Mouse (Mus musculus): ENCODE measurements around the gene Rbm7.

The Rbm7 gene

DNA sequence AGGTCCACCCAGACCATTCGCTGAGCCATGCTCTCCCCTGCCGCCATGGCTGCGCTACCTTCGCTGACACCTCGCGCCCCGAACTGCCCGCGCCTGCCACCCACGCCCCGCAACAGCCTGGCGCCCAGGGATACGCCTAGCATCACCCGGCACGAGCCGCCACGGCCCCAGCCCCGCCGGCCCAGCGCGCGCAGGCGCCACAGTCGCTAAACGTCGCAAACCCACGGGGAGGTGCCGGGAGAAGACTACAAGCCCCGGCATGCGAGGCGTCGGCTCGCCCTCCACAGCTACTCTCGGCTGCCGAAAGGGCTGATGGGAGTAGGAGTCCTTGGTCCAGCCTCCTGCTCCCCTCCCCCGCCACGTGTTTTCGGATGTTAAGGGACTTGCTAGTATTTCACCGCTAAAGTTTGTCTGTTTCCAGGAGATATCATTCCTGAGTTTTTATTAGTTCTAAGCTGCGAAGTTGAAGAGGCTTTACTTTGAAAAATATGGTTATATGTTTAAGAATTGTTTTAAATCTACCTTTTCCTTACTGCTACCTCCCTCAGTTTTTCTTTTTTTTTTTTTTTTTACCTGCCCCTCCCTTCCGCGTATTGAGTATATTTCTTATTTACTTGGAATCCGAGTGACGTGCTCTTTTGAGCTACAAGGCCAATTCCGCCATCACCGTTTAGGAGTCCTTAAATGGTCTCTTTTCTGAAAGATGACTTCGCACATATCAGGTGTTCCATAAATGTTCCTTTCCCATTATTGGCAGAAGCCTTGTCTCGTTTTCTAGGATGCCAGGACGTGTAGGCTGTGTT lies 14.5 kb downstream of the Rbm7 start, which contains the start of gene Rexo2:
Gene Rexo2, minus strand, starts transcription at position 213 of the 803 bp plus-strand sequence.
- in situ Hi-C loops (cut with MboI, MseI): no loop called here

DNA sequence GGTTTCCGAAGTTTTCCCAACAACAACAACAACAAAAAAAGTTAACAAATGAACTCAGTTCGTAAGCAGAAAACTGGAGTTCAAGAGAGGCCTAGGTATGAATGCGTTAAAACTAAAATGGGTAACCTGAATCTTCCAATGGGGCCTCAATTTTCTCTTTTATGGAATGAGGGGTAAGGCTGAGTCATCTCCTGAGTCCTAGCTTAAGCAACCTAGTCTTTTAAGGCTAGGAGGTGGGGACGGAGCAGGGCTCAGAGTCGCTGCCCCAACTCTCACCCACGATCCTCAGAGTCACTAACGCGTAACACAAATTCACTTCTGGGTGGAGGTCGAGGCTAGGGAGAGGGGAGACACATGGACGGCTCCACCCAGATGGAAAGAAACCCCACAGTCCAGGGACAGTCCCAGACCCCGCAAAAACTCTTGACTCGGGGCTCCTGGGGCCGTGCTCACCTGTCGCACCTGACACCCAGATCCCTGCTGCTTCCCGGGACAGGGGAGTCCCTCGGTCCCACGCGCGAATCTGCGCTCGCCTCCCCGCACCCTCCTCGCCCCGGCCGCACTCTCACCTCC lies 15.2 kb downstream of the Rbm7 start:
- in situ Hi-C loops (cut with MboI, MseI): loop anchor here in 1 of 2 experiments (5.0 kb wide), 1 partner anchor 572 kb away; no protein-coding TSS in a partner anchor

- in situ Hi-C loops (cut with MboI, MseI): loop anchor here in 1 of 2 experiments (5.0 kb wide), 1 partner anchor 573 kb away; no protein-coding TSS in a partner anchor
Measured at GRCm38 (mm10) chr9:48478808-48479207, 16.3 kb downstream of the Rbm7 start.

- in situ Hi-C loops (cut with MboI, MseI): loop anchor here in 1 of 2 experiments (5.0 kb wide), 1 partner anchor 576 kb away; no protein-coding TSS in a partner anchor
Measured at GRCm38 (mm10) chr9:48476236-48477165, 18.6 kb downstream of the Rbm7 start.

DNA sequence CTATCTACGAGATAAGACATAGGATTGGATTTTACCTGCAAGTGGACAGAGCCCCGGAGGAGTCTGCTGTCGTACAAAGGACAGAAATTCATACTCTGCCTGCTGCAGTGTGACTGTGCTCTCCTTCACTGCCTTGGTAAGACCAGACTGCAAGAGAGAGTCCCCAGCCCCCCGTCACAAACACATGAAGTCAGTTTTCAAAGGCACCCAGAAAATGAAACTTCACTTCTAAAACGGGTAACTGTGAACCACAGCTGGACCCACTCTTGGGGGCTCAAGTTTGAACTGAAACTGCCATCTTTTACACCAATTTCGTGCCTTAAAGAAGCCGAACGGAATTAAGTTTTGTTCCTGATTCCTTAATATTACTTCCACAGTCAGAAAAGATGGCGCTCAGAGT lies 20.7 kb downstream of the Rbm7 start:
- in situ Hi-C loops (cut with MboI, MseI): no loop called here

DNA sequence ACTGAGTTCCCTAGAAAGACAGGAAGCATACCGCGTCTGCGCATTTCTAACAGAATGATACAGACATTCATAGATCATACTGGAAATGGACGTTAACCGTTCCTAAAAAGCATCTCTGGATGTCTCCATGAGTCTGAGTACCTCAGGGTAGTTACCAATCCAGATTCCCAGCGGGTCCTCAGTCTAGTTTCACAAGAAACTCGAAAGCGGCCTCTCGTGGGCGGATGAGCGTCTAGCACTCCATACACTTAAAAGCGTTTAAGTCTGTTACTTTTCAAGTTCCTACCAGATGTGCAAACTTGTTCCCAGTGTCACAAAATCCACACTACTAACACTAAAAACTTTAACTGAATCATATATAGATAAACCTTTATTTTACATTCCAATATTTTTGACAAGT lies 22.0 kb downstream of the Rbm7 start:
- in situ Hi-C loops (cut with MboI, MseI): no loop called here

- in situ Hi-C loops (cut with MboI, MseI): no loop called here
Measured at GRCm38 (mm10) chr9:48472441-48473025, 22.6 kb downstream of the Rbm7 start.

DNA sequence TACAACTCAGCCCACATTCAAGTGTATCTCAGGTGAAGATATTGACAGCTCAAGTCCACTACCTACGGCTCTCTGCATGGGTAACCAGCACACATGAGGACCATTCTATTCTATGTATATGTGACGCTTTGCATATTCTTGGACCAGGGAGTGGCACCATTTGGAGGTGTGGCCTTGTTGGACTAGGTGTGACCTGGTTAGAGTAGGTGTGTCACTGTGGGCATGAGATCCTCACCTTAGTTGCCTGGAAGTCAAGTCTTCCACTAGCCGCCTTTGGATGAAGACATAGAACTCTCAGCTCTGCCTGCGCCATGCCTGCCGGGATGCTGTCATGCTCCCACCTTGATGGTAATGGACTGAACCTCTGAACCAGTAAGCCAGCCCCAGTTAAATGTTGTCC lies 27.6 kb downstream of the Rbm7 start:
- in situ Hi-C loops (cut with MboI, MseI): loop anchor here (5.0 to 10.0 kb wide), 2 partner anchors 90 to 127 kb away; no protein-coding TSS in a partner anchor

DNA sequence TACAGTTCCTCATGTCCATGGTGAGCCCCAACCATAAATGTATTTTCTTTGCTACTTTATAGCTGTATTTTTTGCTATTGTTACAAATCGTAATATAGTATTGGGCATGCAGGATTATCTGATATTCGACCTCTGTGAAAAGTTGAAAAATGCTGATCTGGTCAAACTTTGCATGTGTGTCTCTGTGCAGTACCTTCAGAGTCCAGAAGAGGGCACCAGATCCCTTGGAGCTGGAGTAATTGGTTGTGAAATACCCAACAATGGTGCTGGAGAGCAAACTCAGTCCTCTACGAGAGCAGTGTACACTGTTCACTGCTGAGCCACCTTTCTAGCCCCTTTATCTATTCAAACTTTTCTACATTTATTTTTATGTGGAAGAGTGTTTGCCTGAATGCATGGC lies 28.3 kb downstream of the Rbm7 start:
- in situ Hi-C loops (cut with MboI, MseI): loop anchor here (5.0 to 10.0 kb wide), 2 partner anchors 90 to 128 kb away; no protein-coding TSS in a partner anchor

- in situ Hi-C loops (cut with MboI, MseI): loop anchor here (5.0 to 10.0 kb wide), 2 partner anchors 92 to 129 kb away; no protein-coding TSS in a partner anchor
Measured at GRCm38 (mm10) chr9:48465671-48466070, 29.4 kb downstream of the Rbm7 start.

- in situ Hi-C loops (cut with MboI, MseI): loop anchor here (10.0 kb wide), 1 partner anchor 133 kb away; no protein-coding TSS in a partner anchor
Measured at GRCm38 (mm10) chr9:48461545-48461944, 33.6 kb downstream of the Rbm7 start.

DNA sequence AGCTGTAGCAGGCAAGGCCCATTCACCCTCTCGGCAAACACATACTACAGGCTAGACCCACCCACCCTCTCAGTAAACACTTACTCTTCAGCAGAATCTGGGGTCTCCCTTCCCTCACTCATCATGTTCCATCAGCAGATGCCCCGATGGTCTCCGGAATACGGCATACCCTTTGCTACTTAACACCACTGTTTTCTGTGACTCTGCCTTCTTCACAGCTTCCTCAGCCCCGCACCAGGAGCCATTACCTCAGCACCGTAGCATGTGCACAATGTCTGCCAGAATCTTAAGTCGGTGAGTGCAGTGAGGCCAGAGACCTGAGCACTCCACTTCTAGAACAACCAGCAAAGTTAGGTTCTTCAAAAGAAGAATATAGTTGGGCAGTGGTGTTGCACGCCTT lies 34.4 kb downstream of the Rbm7 start:
- in situ Hi-C loops (cut with MboI, MseI): loop anchor here (10.0 kb wide), 1 partner anchor 134 kb away; no protein-coding TSS in a partner anchor

DNA sequence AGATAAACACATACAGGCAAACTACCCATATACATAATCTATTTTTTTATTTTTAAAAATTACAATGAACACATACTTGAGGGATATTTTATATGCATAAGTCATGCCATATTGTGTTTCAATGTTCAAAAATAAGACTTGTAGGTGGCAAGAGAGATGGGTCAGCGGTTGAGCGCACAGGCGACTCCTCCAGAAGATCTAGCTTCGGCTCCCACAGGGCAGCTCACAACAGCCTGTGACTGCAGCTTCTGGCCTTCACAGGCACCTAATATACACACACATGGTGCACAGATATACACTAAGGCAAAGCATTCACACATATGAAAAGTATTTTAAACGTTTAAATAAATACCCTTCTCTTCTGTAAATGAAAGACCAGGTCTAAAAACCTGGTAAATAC lies 35.7 kb downstream of the Rbm7 start:
- in situ Hi-C loops (cut with MboI, MseI): no loop called here

DNA sequence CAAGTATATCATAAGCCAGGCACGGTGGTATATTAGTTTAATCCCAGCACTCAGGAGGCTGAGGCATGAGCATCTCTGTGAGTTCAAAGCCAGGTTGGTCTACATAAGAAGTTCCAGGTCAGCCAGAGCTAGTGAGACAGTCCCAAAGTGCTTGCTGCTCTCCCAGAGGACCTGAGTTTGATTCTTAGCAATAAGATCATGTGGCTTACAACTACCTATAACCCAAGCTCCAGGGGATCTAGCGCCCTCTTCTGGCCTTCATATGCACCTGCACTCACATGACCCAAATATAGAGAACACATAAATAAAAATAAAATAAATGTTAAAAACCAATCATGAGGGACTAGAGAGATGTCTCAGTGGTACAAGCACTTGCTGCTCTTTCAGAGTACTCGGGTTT lies 36.2 kb downstream of the Rbm7 start:
- in situ Hi-C loops (cut with MboI, MseI): no loop called here

DNA sequence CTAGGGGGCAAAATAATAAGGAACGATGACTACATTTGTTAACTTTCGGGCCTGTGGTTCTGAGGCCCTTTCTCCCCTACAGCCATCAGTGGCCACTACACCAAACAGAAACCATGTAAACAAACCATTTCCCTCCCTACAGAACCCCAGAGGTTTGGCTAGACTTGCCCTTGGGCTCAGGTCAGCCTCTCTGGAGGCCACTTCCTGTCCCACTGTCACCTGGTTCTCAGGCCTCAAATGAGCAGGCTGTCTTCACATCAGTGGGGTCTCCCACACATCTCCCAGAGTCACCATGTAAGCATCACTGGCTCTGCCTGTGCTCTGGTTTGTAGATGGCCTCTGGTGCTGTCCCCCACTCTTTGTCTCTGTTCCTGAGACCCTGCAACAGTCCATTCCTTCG lies 39.1 kb downstream of the Rbm7 start:
- in situ Hi-C loops (cut with MboI, MseI): no loop called here

GRCm38 (mm10) chr9:48450066-48450465 lies 45.0 kb downstream of the Rbm7 start:
- in situ Hi-C loops (cut with MboI, MseI): no loop called here

GRCm38 (mm10) chr9:48447783-48448209 lies 47.3 kb downstream of the Rbm7 start:
- in situ Hi-C loops (cut with MboI, MseI): loop anchor here in 1 of 2 experiments (10.0 kb wide), 1 partner anchor 417 kb away; no protein-coding TSS in a partner anchor

DNA sequence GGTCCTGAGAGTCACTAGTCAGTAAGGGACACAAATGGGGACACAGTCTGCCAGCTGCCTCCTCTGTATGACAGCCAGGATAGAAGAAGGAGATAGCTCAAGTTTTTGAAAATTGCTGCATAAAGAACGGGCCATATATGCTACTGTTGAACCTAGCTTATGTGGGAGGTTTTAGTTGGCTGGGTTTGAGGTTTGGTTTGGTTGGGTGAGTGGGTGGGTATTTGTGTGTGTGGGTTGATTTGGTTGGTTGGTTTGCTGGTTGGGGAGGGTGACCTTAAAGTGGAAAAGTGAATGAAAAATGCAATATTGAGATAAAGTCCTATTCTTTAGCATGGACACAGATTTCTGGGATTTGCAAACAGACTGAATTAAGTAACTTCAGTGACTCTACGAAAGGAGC lies 50.3 kb downstream of the Rbm7 start:
- in situ Hi-C loops (cut with MboI, MseI): loop anchor here in 1 of 2 experiments (10.0 kb wide), 1 partner anchor 420 kb away; no protein-coding TSS in a partner anchor

GRCm38 (mm10) chr9:48443873-48444272 lies 51.2 kb downstream of the Rbm7 start:
- in situ Hi-C loops (cut with MboI, MseI): loop anchor here in 1 of 2 experiments (10.0 kb wide), 1 partner anchor 421 kb away; no protein-coding TSS in a partner anchor
